Mouse (Mus musculus): ENCODE results near the gene Adam10. TPM values are rescaled to one million over a fixed set of nuclear protein-coding genes. Genes with fewer than 3 reads are reported as not detected.
A peak's percentile ranks its signal among the peaks of the same experiment; 100 is the strongest.

Adam10 gene
- total and polyA plus RNA-seq, 3 experiments, result 9.5 to 39.2 (median 37.0) TPM

DNA sequence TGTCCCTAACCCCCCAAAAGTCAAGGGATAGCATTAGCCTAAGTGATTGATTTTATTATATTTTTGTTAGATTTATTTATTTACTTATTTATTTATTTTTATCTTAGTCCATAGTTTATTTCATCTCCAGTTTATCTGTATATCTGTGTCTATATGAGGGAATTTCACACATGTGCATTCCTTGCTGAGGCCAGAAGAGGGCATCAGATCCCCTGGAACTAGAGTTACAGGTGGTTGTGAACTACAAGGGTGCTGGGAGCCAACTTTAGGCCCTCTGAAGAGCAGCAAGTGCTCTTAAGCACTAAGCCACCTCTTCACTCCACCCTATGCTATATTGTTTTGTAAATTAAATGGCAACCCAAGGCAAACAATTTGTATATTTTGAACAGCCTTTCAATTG, 10.7 kb upstream of the Adam10 start:
- no peaks in the 10 kb centered on the region for H3K79me2 ChIP-seq (replicated peaks; ENCODE audit: control insufficient read depth, insufficient read depth, low read length)
- H3K9ac ChIP-seq (ENCODE audit: low read depth, low read length), result no peak overlapping the region
- no peaks in the 10 kb centered on the region for H3K27me3 ChIP-seq (ENCODE audit: control insufficient read depth, insufficient read depth, low read length)
- intact Hi-C loops (cut with DNase I), result no loop called here
- no peak for DNase-seq
- H3K27ac ChIP-seq, result no peak overlapping the region
- no peaks in the 10 kb centered on the region for H3K36me3 ChIP-seq (ENCODE audit: control insufficient read depth, insufficient read depth, low read length)
- H3K4me1 ChIP-seq (ENCODE audit: control insufficient read depth, insufficient read depth, low read length), result no peaks in the 10 kb centered on the region; the same call in 1 of the 2 replicates
- no peak overlapping the region for H3K4me3 ChIP-seq
- TF ChIP-seq EP300 (IDR thresholded peaks at IDR 0.05; ENCODE audit: insufficient read depth, low read depth, low read length) (no peak), POLR2A (IDR thresholded peaks at IDR 0.05; ENCODE audit: insufficient read depth, low read depth, low read length) (no peak), CTCF (IDR thresholded peaks at IDR 0.05) (peak; percentile 66)

- intact Hi-C loops (cut with DNase I), result no loop called here
- no peaks in the 10 kb centered on the region for H3K27me3 ChIP-seq (ENCODE audit: control insufficient read depth, insufficient read depth, low read length)
These were observed 9.6 kb upstream of the Adam10 start for GRCm38 (mm10) chr9:70669197-70669596.

DNA sequence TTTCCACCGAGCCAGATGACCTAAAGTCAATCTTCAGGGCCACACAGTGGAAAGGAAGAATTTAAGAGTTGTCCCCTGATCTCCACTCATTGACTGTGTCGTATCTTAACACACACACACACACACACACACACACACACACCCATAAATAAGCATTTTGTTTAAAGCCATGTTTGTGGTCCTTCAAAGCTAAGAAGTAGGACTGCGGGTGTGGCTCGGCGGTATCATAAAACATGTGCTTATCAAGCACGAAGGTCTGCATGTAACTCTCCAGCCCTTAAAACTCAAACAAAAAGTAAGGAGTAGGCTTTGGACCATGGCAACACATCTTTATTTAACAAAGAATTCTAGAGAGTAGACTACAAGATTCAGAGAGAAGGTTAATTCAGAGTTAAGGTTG, 8.4 kb upstream of the Adam10 start:
- TF ChIP-seq POLR2A (IDR thresholded peaks at IDR 0.05; ENCODE audit: insufficient read depth, low read depth, low read length) (no peak), EP300 (IDR thresholded peaks at IDR 0.05; ENCODE audit: insufficient read depth, low read depth, low read length) (no peak), CTCF (IDR thresholded peaks at IDR 0.05) (no peak)
- DNase-seq, result no peak
- H3K4me3 ChIP-seq, result no peak overlapping the region
- WGBS, result 92% methylated on average over 6 of the region's 6 CpGs
- no peaks in the 10 kb centered on the region; the same call in 1 of the 2 replicates for H3K4me1 ChIP-seq (ENCODE audit: control insufficient read depth, insufficient read depth, low read length)
- H3K27ac ChIP-seq, result no peak overlapping the region
- H3K36me3 ChIP-seq (ENCODE audit: control insufficient read depth, insufficient read depth, low read length), result no peaks in the 10 kb centered on the region
- intact Hi-C loops (cut with DNase I), result loop anchor here (5.0 kb wide), 2 partner anchors 262 to 422 kb away; no protein-coding TSS in a partner anchor
- no peaks in the 10 kb centered on the region for H3K79me2 ChIP-seq (replicated peaks; ENCODE audit: control insufficient read depth, insufficient read depth, low read length)
- H3K9ac ChIP-seq (ENCODE audit: low read depth, low read length), result no peak overlapping the region
- no peaks in the 10 kb centered on the region for H3K27me3 ChIP-seq (ENCODE audit: control insufficient read depth, insufficient read depth, low read length)

More at GRCm38 (mm10) chr9:70669197-70669596, 9.6 kb upstream of the Adam10 start:
- TF ChIP-seq EP300 (IDR thresholded peaks at IDR 0.05; ENCODE audit: insufficient read depth, low read depth, low read length) (no peak), CTCF (IDR thresholded peaks at IDR 0.05) (no peak), POLR2A (IDR thresholded peaks at IDR 0.05; ENCODE audit: insufficient read depth, low read depth, low read length) (no peak)
- no peak overlapping the region for H3K4me3 ChIP-seq
- H3K9ac ChIP-seq (ENCODE audit: low read depth, low read length), result no peak overlapping the region
- no peaks in the 10 kb centered on the region for H3K36me3 ChIP-seq (ENCODE audit: control insufficient read depth, insufficient read depth, low read length)
- WGBS, result 60% methylated on average over 2 of the region's 2 CpGs
- DNase-seq, result no peak
- H3K27ac ChIP-seq, result no peak overlapping the region
- H3K4me1 ChIP-seq (ENCODE audit: control insufficient read depth, insufficient read depth, low read length), result no peaks in the 10 kb centered on the region; the same call in 1 of the 2 replicates
- no peaks in the 10 kb centered on the region for H3K79me2 ChIP-seq (replicated peaks; ENCODE audit: control insufficient read depth, insufficient read depth, low read length)

GRCm38 (mm10) chr9:70671278-70671677, 7.5 kb upstream of the Adam10 start:
- Histone ChIP-seq H3K4me3 (no peak overlapping the region), H3K4me1 (ENCODE audit: control insufficient read depth, insufficient read depth, low read length) (no peaks in the 10 kb centered on the region; the same call in 1 of the 2 replicates), H3K27me3 (ENCODE audit: control insufficient read depth, insufficient read depth, low read length) (no peaks in the 10 kb centered on the region), H3K27ac (no peak overlapping the region), H3K36me3 (ENCODE audit: control insufficient read depth, insufficient read depth, low read length) (no peaks in the 10 kb centered on the region), H3K9ac (ENCODE audit: low read depth, low read length) (no peak overlapping the region), H3K79me2 (replicated peaks; ENCODE audit: control insufficient read depth, insufficient read depth, low read length) (no peaks in the 10 kb centered on the region)
- peak in 1 of 2 experiments; percentile 20 for DNase-seq
- intact Hi-C loops (cut with DNase I), result loop anchor here (5.0 kb wide), 2 partner anchors 261 to 421 kb away; no protein-coding TSS in a partner anchor
- 43% methylated on average over 6 of the region's 6 CpGs for WGBS
- no peak for TF ChIP-seq POLR2A (IDR thresholded peaks at IDR 0.05; ENCODE audit: insufficient read depth, low read depth, low read length)

GRCm38 (mm10) chr9:70671772-70672579, 6.8 kb upstream of the Adam10 start:
- no peaks in the 10 kb centered on the region for H3K36me3 ChIP-seq (ENCODE audit: control insufficient read depth, insufficient read depth, low read length)
- H3K27me3 ChIP-seq (ENCODE audit: control insufficient read depth, insufficient read depth, low read length), result no peaks in the 10 kb centered on the region
- H3K4me3 ChIP-seq, result no peak overlapping the region
- no peak overlapping the region for H3K9ac ChIP-seq (ENCODE audit: low read depth, low read length)
- no peak overlapping the region for H3K27ac ChIP-seq
- peak in 1 of 2 experiments; percentile 30 for DNase-seq
- TF ChIP-seq CTCF (IDR thresholded peaks at IDR 0.05), result peak; percentile 81
- no peak for TF ChIP-seq POLR2A (IDR thresholded peaks at IDR 0.05; ENCODE audit: insufficient read depth, low read depth, low read length)
- peak; percentile 49; the same call in 1 of the 2 replicates for TF ChIP-seq EP300 (IDR thresholded peaks at IDR 0.05; ENCODE audit: insufficient read depth, low read depth, low read length)
- WGBS, result 18% methylated on average over 10 of the region's 10 CpGs
- intact Hi-C loops (cut with DNase I), result loop anchor here (1.0 to 5.0 kb wide), 3 partner anchors 260 to 420 kb away; no protein-coding TSS in a partner anchor
- no peaks in the 10 kb centered on the region for H3K79me2 ChIP-seq (replicated peaks; ENCODE audit: control insufficient read depth, insufficient read depth, low read length)
- no peaks in the 10 kb centered on the region; the same call in 1 of the 2 replicates for H3K4me1 ChIP-seq (ENCODE audit: control insufficient read depth, insufficient read depth, low read length)

- WGBS, result 84% methylated on average over 4 of the region's 4 CpGs
- TF ChIP-seq EP300 (IDR thresholded peaks at IDR 0.05; ENCODE audit: insufficient read depth, low read depth, low read length) (no peak), POLR2A (IDR thresholded peaks at IDR 0.05; ENCODE audit: insufficient read depth, low read depth, low read length) (no peak), CTCF (IDR thresholded peaks at IDR 0.05) (no peak)
- intact Hi-C loops (cut with DNase I), result loop anchor here (1.0 to 5.0 kb wide), 3 partner anchors 12 to 419 kb away; no protein-coding TSS in a partner anchor
These were observed 5.1 kb upstream of the Adam10 start for GRCm38 (mm10) chr9:70673656-70674055.

More at GRCm38 (mm10) chr9:70673656-70674055, 5.1 kb upstream of the Adam10 start:
- no peak overlapping the region for H3K27ac ChIP-seq
- H3K4me3 ChIP-seq, result no peak overlapping the region
- no peaks in the 10 kb centered on the region for H3K79me2 ChIP-seq (replicated peaks; ENCODE audit: control insufficient read depth, insufficient read depth, low read length)
- no peak overlapping the region for H3K9ac ChIP-seq (ENCODE audit: low read depth, low read length)
- H3K4me1 ChIP-seq (ENCODE audit: control insufficient read depth, insufficient read depth, low read length), result no peaks in the 10 kb centered on the region; the same call in 1 of the 2 replicates
- no peaks in the 10 kb centered on the region for H3K36me3 ChIP-seq (ENCODE audit: control insufficient read depth, insufficient read depth, low read length)
- H3K27me3 ChIP-seq (ENCODE audit: control insufficient read depth, insufficient read depth, low read length), result no peaks in the 10 kb centered on the region
- no peak for DNase-seq

Data from heart, adult 2 months (tissue).